In genomic region chr17:24353960-24354359, GRCm38 (mm10) we compare ENCODE assay signal across 18 mouse cellular contexts. TPM values are rescaled to one million over a fixed set of nuclear protein-coding genes. Genes with fewer than 3 reads are reported as not detected.
A peak's percentile ranks its signal among the peaks of the same experiment; 100 is the strongest.
DNase-seq lines count a peak whose midpoint lies in the region; ATAC-seq and TF ChIP-seq lines count a peak whose summit lies in the region.
"Had no signal": no experiment of that assay in that cellular context is flagged by ENCODE, and none has a peak within 500 bp of the region (broad histone marks: within the 10 kb centered on the region; RNA-seq: fewer than 3 reads in every experiment).

No protein-coding gene starts in this region.

- no peak for TF ChIP-seq CTCF in kidney, adult 2 months (conservative IDR thresholded peaks at IDR 0.05; ENCODE audit: insufficient read depth, insufficient read length, low read depth, low read length)
- TF ChIP-seq CTCF in stomach, postnatal 0 days (IDR thresholded peaks at IDR 0.05; ENCODE audit: low read depth) = no peak

- H3K27ac ChIP-seq in kidney, adult 2 months (ENCODE audit: insufficient read depth, low read depth, low read length) = peak overlapping the region; percentile 1; the same call in 1 of the 2 replicates
- no peak overlapping the region for H3K27ac ChIP-seq in stomach, embryonic 15.5 days
- no peak overlapping the region for H3K27ac ChIP-seq in stomach, postnatal 0 days (replicated peaks)
- peak overlapping the region; percentile 98 for H3K27ac ChIP-seq in liver, embryonic 13.5 days
- no peak overlapping the region for H3K27ac ChIP-seq in limb, embryonic 10.5 days
- H3K27ac ChIP-seq: embryonic facial prominence, embryonic 13.5 days had no signal

- 0 out of 2 replicates have a peak, but pooled peaks have one; percentile 36 for ATAC-seq in stomach, embryonic 15.5 days (ENCODE audit: insufficient read depth, low FRiP score, low read depth)
- no peak for ATAC-seq in stomach, postnatal 0 days (ENCODE audit: low FRiP score, low TSS enrichment)
- ATAC-seq in liver, embryonic 13.5 days (ENCODE audit: low read depth) = peak; percentile 80
- ATAC-seq: forebrain, embryonic 14.5 days; inflammation-experienced regulatory T-cells, adult 6 months had no signal

- peaks cover 42% of the 10 kb centered on the region for H3K4me1 ChIP-seq in kidney, adult 2 months (ENCODE audit: control insufficient read depth, insufficient read depth, low read length)
- peaks cover 10% of the 10 kb centered on the region; the same call in 1 of the 2 replicates for H3K4me1 ChIP-seq in stomach, embryonic 15.5 days
- no peaks in the 10 kb centered on the region for H3K4me1 ChIP-seq in stomach, postnatal 0 days (replicated peaks; ENCODE audit: control insufficient read depth, insufficient read depth)
- peaks cover 64% of the 10 kb centered on the region for H3K4me1 ChIP-seq in liver, embryonic 13.5 days (replicated peaks)
- H3K4me1 ChIP-seq in limb, embryonic 10.5 days = peaks cover 25% of the 10 kb centered on the region

- no peak overlapping the region for H3K4me3 ChIP-seq in kidney, adult 2 months (ENCODE audit: insufficient read depth, low read depth, low read length)
- no peak overlapping the region for H3K4me3 ChIP-seq in stomach, embryonic 15.5 days (replicated peaks)
- no peak overlapping the region for H3K4me3 ChIP-seq in stomach, postnatal 0 days (ENCODE audit: low read depth, low read length)
- peak overlapping the region; percentile 90 for H3K4me3 ChIP-seq in liver, embryonic 13.5 days (replicated peaks)
- no peak overlapping the region for H3K4me3 ChIP-seq in limb, embryonic 10.5 days
- H3K4me3 ChIP-seq: embryonic facial prominence, embryonic 13.5 days; heart, embryonic 12.5 days had no signal

- no peak overlapping the region for H3K4me2 ChIP-seq in stomach, embryonic 15.5 days
- no peak overlapping the region for H3K4me2 ChIP-seq in stomach, postnatal 0 days (replicated peaks; ENCODE audit: low read depth)
- peak overlapping the region; percentile 97 for H3K4me2 ChIP-seq in liver, embryonic 13.5 days
- H3K4me2 ChIP-seq: embryonic facial prominence, embryonic 13.5 days had no signal

- no peaks in the 10 kb centered on the region for H3K9me3 ChIP-seq in stomach, embryonic 15.5 days
- H3K9me3 ChIP-seq in stomach, postnatal 0 days (ENCODE audit: control insufficient read depth, low read length) = no peaks in the 10 kb centered on the region
- no peaks in the 10 kb centered on the region for H3K9me3 ChIP-seq in liver, embryonic 13.5 days (replicated peaks)
- no peaks in the 10 kb centered on the region for H3K9me3 ChIP-seq in limb, embryonic 10.5 days (replicated peaks)
- H3K9me3 ChIP-seq: embryonic facial prominence, embryonic 13.5 days; heart, embryonic 12.5 days had no signal

- TF ChIP-seq EP300 in stomach, postnatal 0 days (optimal IDR thresholded peaks at IDR 0.05) = no peak

- no peak for DNase-seq in kidney, adult 2 months
- no peak for DNase-seq in kidney, postnatal 4 days
- DNase-seq in stomach, postnatal 0 days (ENCODE audit: low spot score) = no peak
- DNase-seq in liver, embryonic 13.5 days = peak; percentile 55
- DNase-seq in layer of hippocampus, adult 18-20 months (ENCODE audit: low spot score in 2 of 2) = no peak
- no peak for DNase-seq in limb, embryonic 10.5 days (ENCODE audit: low spot score)
- no peak for DNase-seq in kidney, adult 8-10 months
- DNase-seq: cerebellum, postnatal 36 days; kidney, postnatal 10 days; retina, postnatal 1 day; thymus, postnatal 36 days had no signal

- TF ChIP-seq POLR2A in kidney, adult 2 months (IDR thresholded peaks at IDR 0.05; ENCODE audit: low read depth, low read length) = no peak

- WGBS in kidney, adult 2 months = 72% methylated on average over 3 of the region's 3 CpGs
- WGBS in stomach, embryonic 15.5 days = 83% methylated on average over 3 of the region's 3 CpGs
- WGBS in stomach, postnatal 0 days = 87% methylated on average over 3 of the region's 3 CpGs
- WGBS in liver, embryonic 13.5 days (ENCODE audit: insufficient replicate concordance) = 25% methylated on average over 3 of the region's 3 CpGs
- WGBS in limb, embryonic 10.5 days = 88% methylated on average over 3 of the region's 3 CpGs

- no peak overlapping the region for H3K9ac ChIP-seq in stomach, embryonic 15.5 days
- H3K9ac ChIP-seq in stomach, postnatal 0 days (ENCODE audit: low read length) = no peak overlapping the region
- peak overlapping the region; percentile 97 for H3K9ac ChIP-seq in liver, embryonic 13.5 days
- H3K9ac ChIP-seq: embryonic facial prominence, embryonic 13.5 days had no signal

- no peaks in the 10 kb centered on the region for H3K36me3 ChIP-seq in kidney, adult 2 months (ENCODE audit: control insufficient read depth, insufficient read depth, low read length)
- H3K36me3 ChIP-seq in stomach, embryonic 15.5 days = no peaks in the 10 kb centered on the region
- H3K36me3 ChIP-seq in stomach, postnatal 0 days (ENCODE audit: control insufficient read depth, insufficient read depth, low read length) = no peaks in the 10 kb centered on the region
- H3K36me3 ChIP-seq in liver, embryonic 13.5 days = peaks cover 21% of the 10 kb centered on the region
- H3K36me3 ChIP-seq in limb, embryonic 10.5 days = no peaks in the 10 kb centered on the region
- H3K36me3 ChIP-seq: embryonic facial prominence, embryonic 13.5 days had no signal

- no peaks in the 10 kb centered on the region for H3K27me3 ChIP-seq in kidney, adult 2 months (replicated peaks; ENCODE audit: control insufficient read depth, insufficient read depth, low read length)
- H3K27me3 ChIP-seq in stomach, embryonic 15.5 days (replicated peaks) = 0 out of 2 replicates have a peak, but pooled peaks cover 7% of the 10 kb centered on the region
- no peaks in the 10 kb centered on the region for H3K27me3 ChIP-seq in stomach, postnatal 0 days (ENCODE audit: control insufficient read depth, insufficient read depth, low read length)
- peaks cover 21% of the 10 kb centered on the region for H3K27me3 ChIP-seq in liver, embryonic 13.5 days
- peaks cover 52% of the 10 kb centered on the region for H3K27me3 ChIP-seq in limb, embryonic 10.5 days (ENCODE audit: low read depth, poor library complexity, severe bottlenecking)

RNA-seq across cellular contexts. Expression of gene Abca3, which starts 2.2 kb away (rescaled TPM):
- 214 and 230 TPM in 2 replicates for polyA plus RNA-seq in kidney, adult 2 months (2012; rRNA removed)
- polyA plus RNA-seq in stomach, embryonic 15.5 days (2015; fragmentation: Nextera tagmentation; extraction: Ambion mirVana) = 11.9 TPM in 2 replicates
- 9.2 and 10.9 TPM in 2 replicates for polyA plus RNA-seq in stomach, postnatal 0 days (2015; fragmentation: Nextera tagmentation; extraction: Ambion mirVana)
- 11.4 and 14.8 TPM in 2 replicates for polyA plus RNA-seq in liver, embryonic 13.5 days (2015; fragmentation: Nextera tagmentation; extraction: Ambion mirVana)
- total RNA-seq in layer of hippocampus, adult 18-20 months (2021) = 10 to 100 TPM; 59.2 to 61.4 TPM
- 2.8 and 3.6 TPM in 2 replicates for polyA plus RNA-seq in limb, embryonic 10.5 days (2016; fragmentation: Nextera tagmentation; extraction: Ambion mirVana)

RNA-seq across cellular contexts. Expression of gene Abca17, which starts 3.1 kb away (rescaled TPM):
- 0.16 and 0.31 TPM in 2 replicates for polyA plus RNA-seq in kidney, adult 2 months (2012; rRNA removed)
- polyA plus RNA-seq in stomach, embryonic 15.5 days (2015; fragmentation: Nextera tagmentation; extraction: Ambion mirVana) = 0.09 and 0.23 TPM in 2 replicates
- 0.15 TPM in 1 of 2 replicates, not detected in the other for polyA plus RNA-seq in stomach, postnatal 0 days (2015; fragmentation: Nextera tagmentation; extraction: Ambion mirVana)
- polyA plus RNA-seq in liver, embryonic 13.5 days (2015; fragmentation: Nextera tagmentation; extraction: Ambion mirVana) = not detected in 2 replicates
- under 1 TPM; 0.51 to 0.92 TPM for total RNA-seq in layer of hippocampus, adult 18-20 months (2021)
- polyA plus RNA-seq in limb, embryonic 10.5 days (2016; fragmentation: Nextera tagmentation; extraction: Ambion mirVana) = not detected in 2 replicates
- total RNA-seq: gastrocnemius, adult 8-10 months had no signal
- polyA plus RNA-seq: embryonic facial prominence, embryonic 13.5 days; heart, embryonic 12.5 days; inflammation-experienced regulatory T-cells, adult 6 months; limb, embryonic 11.5 days had no signal

Comparison
In these comparisons a context has a peak if more than half of its experiments do, and no peak if none do; other contexts are left out.
1. H3K27ac ChIP-seq: peak in kidney, adult 2 months (single experiment) and liver, embryonic 13.5 days (single experiment); none in stomach, embryonic 15.5 days (single experiment), stomach, postnatal 0 days (single experiment) and limb, embryonic 10.5 days (single experiment).
2. RNA of gene Abca3, which starts 2.2 kb away (polyA plus RNA-seq): 214 to 230 TPM in kidney, adult 2 months; 11.9 TPM in stomach, embryonic 15.5 days, 11.4 to 14.8 TPM in liver, embryonic 13.5 days, 9.2 to 10.9 TPM in stomach, postnatal 0 days and 2.8 to 3.6 TPM in limb, embryonic 10.5 days; every median in the first group is over 10 times any median in the second.